Mouse (Mus musculus): ENCODE measurements around the gene Alg12. TPM values are rescaled to one million over a fixed set of nuclear protein-coding genes. Genes with fewer than 3 reads are reported as not detected.

Alg12 gene
- polyA plus RNA-seq, 1 experiment from 2014 or later = 8.3 TPM

GRCm38 (mm10) chr15:88861772-88862622 lies 42.9 kb upstream of the Alg12 start, which contains the start of gene Pim3:
Gene Pim3, plus strand, starts transcription at chr15:88862186.
- Histone ChIP-seq H3K27ac (peak within 1 kb of the TSS; percentile 98), H3K4me3 (replicated peaks) (peak within 1 kb of the TSS; percentile 88), H3K36me3 (replicated peaks) (peaks cover 28% of the 10 kb centered on the region), H3K9ac (peak within 1 kb of the TSS; percentile 91), H3K4me2 (peak within 1 kb of the TSS; percentile 97), H3K27me3 (peaks cover 7% of the 10 kb centered on the region; the same call in 1 of the 2 replicates), H3K4me1 (peaks cover 33% of the 10 kb centered on the region), H3K9me3 (no peaks in the 10 kb centered on the region)
- peak; percentile 89 for ATAC-seq (ENCODE audit: low FRiP score)
- under 1% methylated on average over 107 of the region's 107 CpGs for WGBS

- H3K9ac ChIP-seq = no peak overlapping the region
- no peak overlapping the region for H3K4me3 ChIP-seq (replicated peaks)
- H3K9me3 ChIP-seq = no peaks in the 10 kb centered on the region
- H3K4me1 ChIP-seq = peaks cover 33% of the 10 kb centered on the region
- H3K27ac ChIP-seq = no peak overlapping the region
- peaks cover 16% of the 10 kb centered on the region for H3K36me3 ChIP-seq (replicated peaks)
- no peak overlapping the region for H3K4me2 ChIP-seq
- ATAC-seq (ENCODE audit: low FRiP score) = no peak
- WGBS = 85% methylated on average over 3 of the region's 3 CpGs
- H3K27me3 ChIP-seq = peaks cover 7% of the 10 kb centered on the region; the same call in 1 of the 2 replicates
These were observed 41.7 kb upstream of the Alg12 start for GRCm38 (mm10) chr15:88860781-88861180.

DNA sequence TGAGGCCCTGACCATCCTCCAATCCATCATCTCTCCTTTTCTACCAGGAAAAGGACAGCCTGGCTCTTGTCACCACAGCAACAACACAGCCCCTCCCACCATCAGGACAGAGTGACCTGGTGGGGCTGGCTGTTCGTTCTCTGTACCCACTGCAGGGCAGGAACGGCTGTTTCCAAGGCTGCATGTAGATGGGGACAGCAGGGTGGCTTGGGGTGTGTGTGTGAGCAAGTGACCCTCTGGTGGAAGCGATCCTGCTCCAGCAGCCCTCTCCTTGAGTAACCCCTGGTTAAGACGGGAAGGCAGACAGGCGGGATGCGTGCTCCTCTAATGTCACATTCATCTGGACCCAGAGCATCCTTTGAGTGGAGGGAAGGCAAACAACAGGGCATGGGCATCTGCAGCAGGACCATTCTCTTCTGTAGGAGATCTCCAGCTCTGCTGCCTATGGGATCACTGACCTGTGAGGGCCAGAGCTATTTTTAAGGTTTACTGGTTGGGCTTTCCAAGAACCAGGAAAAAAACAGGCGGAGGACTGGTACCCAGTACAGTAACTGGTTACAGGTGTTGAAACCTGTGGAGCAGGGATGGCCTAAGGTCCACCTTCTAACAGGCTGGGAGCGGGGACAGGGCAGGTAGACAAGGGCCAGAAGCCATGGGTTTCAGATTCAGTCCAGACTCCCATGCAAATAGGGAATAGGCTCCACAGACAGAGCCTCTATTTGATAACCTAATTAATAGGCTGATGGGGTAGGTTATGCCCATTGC lies 40.3 kb upstream of the Alg12 start:
- no peak for ATAC-seq (ENCODE audit: low FRiP score)
- H3K4me1 ChIP-seq = peaks cover 30% of the 10 kb centered on the region

DNA sequence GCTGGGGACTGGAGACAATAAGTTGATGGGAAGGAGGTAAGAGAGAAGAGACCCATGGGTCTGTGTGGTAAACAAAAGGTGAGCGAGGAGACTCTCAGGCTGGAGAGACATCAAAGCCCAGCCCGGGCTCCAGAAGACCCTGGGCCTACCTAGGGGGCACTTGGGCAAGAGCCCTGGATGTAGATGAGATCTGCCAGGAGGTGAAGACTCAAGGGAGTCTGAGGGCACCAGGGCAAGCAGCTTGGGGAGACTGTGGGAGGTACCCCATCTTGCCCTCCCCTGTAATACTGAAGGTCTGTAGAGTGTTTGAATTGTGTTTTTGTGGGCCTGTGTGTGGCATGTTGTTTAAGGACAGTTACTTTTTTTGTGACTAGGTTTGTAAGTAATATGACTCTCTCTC lies 39.6 kb upstream of the Alg12 start:
- ATAC-seq (ENCODE audit: low FRiP score) = no peak
- peaks cover 29% of the 10 kb centered on the region for H3K4me1 ChIP-seq
- H3K4me2 ChIP-seq = no peak overlapping the region
- H3K36me3 ChIP-seq (replicated peaks) = no peaks in the 10 kb centered on the region
- no peaks in the 10 kb centered on the region for H3K9me3 ChIP-seq
- no peak overlapping the region for H3K9ac ChIP-seq
- no peak overlapping the region for H3K27ac ChIP-seq
- WGBS = 85% methylated on average over 2 of the region's 2 CpGs
- peaks cover 7% of the 10 kb centered on the region; the same call in 1 of the 2 replicates for H3K27me3 ChIP-seq
- H3K4me3 ChIP-seq (replicated peaks) = no peak overlapping the region

More for the DNA sequence above, 40.3 kb upstream of the Alg12 start:
- no peak overlapping the region for H3K9ac ChIP-seq
- no peak overlapping the region for H3K27ac ChIP-seq
- H3K27me3 ChIP-seq = peaks cover 7% of the 10 kb centered on the region; the same call in 1 of the 2 replicates
- H3K4me3 ChIP-seq (replicated peaks) = no peak overlapping the region
- no peak overlapping the region for H3K4me2 ChIP-seq
- no peaks in the 10 kb centered on the region for H3K9me3 ChIP-seq
- peaks cover 2% of the 10 kb centered on the region for H3K36me3 ChIP-seq (replicated peaks)
- 73% methylated on average over 8 of the region's 8 CpGs for WGBS

DNA sequence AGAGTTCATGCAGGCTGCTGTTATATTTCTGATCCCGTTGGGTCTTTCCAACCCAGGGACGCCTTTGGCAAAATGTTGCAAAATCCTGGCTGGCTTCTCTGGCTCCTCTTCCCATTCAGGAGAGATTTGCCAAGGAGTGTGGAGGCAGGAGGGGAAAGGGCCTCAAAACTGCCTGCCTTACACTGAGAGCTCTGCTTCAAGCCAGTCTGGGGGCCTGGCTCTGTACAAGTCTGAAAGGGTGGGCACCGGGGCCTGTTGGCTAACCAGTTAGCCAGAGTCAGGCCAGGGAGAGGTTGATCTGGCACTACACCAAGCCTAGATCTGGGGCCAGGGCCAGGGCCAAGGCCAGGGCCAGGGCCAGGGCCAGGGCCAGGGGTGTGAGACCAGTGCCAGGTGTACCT lies 39.0 kb upstream of the Alg12 start:
- Histone ChIP-seq H3K27ac (no peak overlapping the region), H3K27me3 (peaks cover 7% of the 10 kb centered on the region; the same call in 1 of the 2 replicates), H3K36me3 (replicated peaks) (no peaks in the 10 kb centered on the region), H3K9me3 (no peaks in the 10 kb centered on the region), H3K4me3 (replicated peaks) (no peak overlapping the region), H3K4me2 (no peak overlapping the region), H3K9ac (no peak overlapping the region), H3K4me1 (peaks cover 24% of the 10 kb centered on the region)
- 89% methylated on average over 3 of the region's 3 CpGs for WGBS
- no peak for ATAC-seq (ENCODE audit: low FRiP score)

DNA sequence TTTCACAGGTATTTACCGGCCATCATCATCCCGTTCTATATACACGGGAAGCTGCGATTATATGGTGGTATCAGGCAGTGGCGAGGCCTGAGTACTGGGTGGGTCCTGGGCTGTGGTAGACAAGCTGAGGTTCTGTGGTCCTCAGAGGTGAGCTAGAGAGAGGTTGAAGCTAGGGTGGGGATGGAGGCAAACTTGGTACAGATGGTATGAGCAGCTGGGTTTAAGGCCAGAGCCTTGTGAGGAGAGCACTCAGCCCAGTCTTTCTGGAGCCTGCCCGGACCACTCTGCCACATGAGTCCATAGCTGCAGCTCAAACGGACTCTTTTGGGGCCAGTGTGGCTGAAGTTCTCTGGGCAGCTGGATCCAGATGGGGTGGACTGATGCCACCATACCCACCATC lies 38.2 kb upstream of the Alg12 start:
- no peak for ATAC-seq (ENCODE audit: low FRiP score)
- Histone ChIP-seq H3K27me3 (peaks cover 7% of the 10 kb centered on the region; the same call in 1 of the 2 replicates), H3K36me3 (replicated peaks) (no peaks in the 10 kb centered on the region), H3K4me2 (no peak overlapping the region), H3K4me3 (replicated peaks) (no peak overlapping the region), H3K4me1 (peaks cover 19% of the 10 kb centered on the region), H3K9me3 (no peaks in the 10 kb centered on the region), H3K9ac (no peak overlapping the region), H3K27ac (no peak overlapping the region)
- WGBS = 90% methylated on average over 7 of the region's 7 CpGs

DNA sequence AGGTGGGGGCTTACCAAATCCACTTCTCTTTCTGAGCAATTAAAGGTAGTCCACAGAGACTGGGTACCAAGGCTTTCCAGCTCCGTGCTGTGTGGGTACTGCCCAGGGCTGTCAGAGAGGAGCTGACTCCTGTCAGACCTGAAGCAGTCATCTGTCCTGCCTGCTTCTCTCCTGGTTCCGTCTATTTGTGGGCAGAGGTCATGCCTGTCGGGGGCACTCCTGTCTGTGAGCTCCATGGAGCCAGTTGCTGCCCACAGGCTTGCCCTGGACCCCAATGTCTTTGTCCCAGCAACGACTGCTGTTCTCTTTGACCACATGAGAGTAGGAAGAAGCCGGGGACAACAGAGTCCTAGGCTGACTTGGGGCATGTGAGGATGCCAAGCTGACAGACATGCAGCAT lies 37.5 kb upstream of the Alg12 start:
- Histone ChIP-seq H3K27ac (no peak overlapping the region), H3K4me1 (peaks cover 18% of the 10 kb centered on the region), H3K9ac (no peak overlapping the region), H3K36me3 (replicated peaks) (no peaks in the 10 kb centered on the region), H3K27me3 (peaks cover 7% of the 10 kb centered on the region; the same call in 1 of the 2 replicates), H3K4me3 (replicated peaks) (no peak overlapping the region), H3K4me2 (no peak overlapping the region), H3K9me3 (no peaks in the 10 kb centered on the region)
- no peak for ATAC-seq (ENCODE audit: low FRiP score)
- WGBS = 85% methylated on average over 5 of the region's 5 CpGs

DNA sequence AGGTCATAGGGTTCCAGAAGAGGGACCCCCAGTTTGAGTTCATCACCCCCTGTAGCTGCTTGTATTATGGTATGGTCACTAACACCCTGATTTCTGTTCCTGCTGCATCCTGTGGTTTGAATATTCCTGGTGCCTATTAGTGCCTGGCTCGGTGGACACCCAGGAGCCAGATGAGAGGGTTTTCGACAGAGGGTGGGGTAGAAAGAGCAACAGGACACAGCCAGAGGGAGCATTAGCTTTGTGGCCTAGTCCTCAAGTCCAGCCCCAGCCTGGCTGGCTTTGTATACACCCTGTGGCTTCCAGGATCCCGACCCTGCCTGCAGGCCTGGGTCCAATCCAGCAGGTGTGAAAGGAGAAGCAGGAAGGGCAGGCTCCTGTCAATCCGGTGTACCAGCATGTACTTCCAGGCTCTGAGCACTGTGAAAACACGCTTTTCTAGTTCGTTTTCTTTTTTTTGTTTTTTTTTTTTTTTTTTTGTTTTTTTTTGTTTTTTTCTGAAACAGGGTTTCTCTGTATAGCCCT lies 36.8 kb upstream of the Alg12 start:
- no peaks in the 10 kb centered on the region for H3K9me3 ChIP-seq
- H3K27ac ChIP-seq = no peak overlapping the region
- H3K36me3 ChIP-seq (replicated peaks) = no peaks in the 10 kb centered on the region
- H3K4me3 ChIP-seq (replicated peaks) = no peak overlapping the region
- WGBS = 85% methylated on average over 6 of the region's 6 CpGs
- peaks cover 13% of the 10 kb centered on the region; the same call in 1 of the 2 replicates for H3K4me1 ChIP-seq
- peaks cover 4% of the 10 kb centered on the region; the same call in 1 of the 2 replicates for H3K27me3 ChIP-seq
- H3K4me2 ChIP-seq = no peak overlapping the region
- no peak for ATAC-seq (ENCODE audit: low FRiP score)
- H3K9ac ChIP-seq = no peak overlapping the region

DNA sequence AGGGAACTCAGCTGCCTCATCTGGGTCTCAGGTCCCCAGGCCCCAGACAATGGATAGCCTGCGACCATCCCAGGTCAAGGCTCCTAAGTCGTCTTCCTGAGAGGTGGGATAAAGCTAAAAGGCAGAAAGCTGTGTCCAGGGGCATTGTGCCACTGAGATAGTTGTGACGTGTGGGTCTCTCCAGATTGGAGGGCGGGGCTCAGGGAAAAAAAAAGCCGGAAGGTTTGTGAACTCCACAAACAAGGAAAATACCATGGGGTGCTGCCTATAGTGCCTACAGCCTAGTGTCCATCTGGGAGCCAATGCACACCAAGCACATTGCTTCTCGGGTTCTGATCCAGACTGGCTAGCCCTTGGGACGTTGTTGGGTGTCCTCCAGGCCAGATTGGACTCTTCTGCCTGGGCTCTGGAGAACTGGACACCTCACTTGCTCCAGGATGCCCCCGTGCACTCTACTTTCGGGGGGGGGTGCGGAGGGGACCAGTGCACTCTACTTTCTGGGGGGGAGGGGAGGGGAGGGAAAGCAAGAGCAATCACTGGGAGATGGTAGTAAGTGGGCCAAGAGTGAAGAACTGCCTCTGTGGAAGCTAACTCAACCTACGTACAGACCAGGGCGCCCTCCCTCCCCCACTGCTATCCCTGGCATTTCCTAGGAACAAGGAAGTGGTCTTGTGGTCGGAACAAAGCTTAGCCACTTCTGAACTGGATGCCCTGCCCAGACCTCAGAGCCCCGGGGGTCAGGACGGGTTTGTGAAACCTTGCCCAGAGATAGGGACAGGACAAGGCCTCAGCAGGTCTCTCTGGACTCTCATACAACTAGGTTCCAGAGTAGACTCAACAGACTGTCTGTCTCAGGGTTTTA lies 36.1 kb upstream of the Alg12 start:
- WGBS = 75% methylated on average over 15 of the region's 15 CpGs
- no peaks in the 10 kb centered on the region for H3K27me3 ChIP-seq
- H3K36me3 ChIP-seq (replicated peaks) = no peaks in the 10 kb centered on the region
- no peak overlapping the region for H3K9ac ChIP-seq
- H3K27ac ChIP-seq = peak overlapping the region; percentile 26; the same call in 1 of the 2 replicates
- no peak overlapping the region for H3K4me2 ChIP-seq
- H3K9me3 ChIP-seq = no peaks in the 10 kb centered on the region
- no peak for ATAC-seq (ENCODE audit: low FRiP score)
- peaks cover 19% of the 10 kb centered on the region; the same call in 1 of the 2 replicates for H3K4me1 ChIP-seq
- H3K4me3 ChIP-seq (replicated peaks) = no peak overlapping the region

DNA sequence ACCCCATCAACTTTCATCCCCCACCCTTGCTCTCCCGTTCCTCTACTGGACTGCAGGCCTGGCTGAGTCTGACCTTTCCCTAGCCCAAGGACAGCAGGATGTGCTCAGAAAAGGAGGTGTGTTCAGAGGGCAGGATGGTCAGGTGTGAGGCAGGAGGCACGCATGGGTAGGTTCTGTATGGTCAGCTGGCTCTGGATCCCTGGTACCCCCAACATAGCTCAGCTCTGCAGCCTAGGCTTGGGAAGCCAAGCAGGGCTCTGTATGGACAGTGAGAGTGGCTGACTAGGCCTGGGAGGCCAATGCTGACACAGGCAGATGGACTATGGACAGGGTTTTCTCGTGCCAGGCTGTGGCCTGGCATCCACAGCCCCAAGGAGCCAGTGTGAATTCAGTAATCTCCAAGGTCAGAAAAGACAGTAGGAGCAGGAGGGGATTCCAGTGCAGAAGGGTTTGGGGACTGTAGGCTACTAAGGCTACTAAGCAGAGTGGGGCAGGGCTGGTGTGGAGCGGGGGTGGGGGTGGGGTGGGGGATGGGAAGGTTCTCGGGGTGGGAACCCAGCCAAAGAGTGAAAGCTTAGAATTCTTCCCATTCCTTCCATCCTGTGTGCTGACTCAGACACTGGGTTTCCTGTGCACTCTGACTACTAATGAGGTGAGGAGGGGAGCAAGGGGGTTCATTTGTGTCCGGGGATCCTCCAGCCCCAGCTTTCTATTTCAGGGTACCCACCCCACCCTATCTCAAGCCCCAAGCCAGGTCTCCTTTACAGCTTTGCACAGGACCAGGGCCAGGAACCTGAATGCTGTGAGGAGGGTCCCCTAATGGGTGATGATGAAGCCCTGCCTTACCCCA lies 35.2 kb upstream of the Alg12 start:
- H3K9me3 ChIP-seq = no peaks in the 10 kb centered on the region
- H3K4me1 ChIP-seq = peaks cover 19% of the 10 kb centered on the region; the same call in 1 of the 2 replicates
- H3K27ac ChIP-seq = peak overlapping the region; percentile 26; the same call in 1 of the 2 replicates

GRCm38 (mm10) chr15:88853106-88853505 lies 34.0 kb upstream of the Alg12 start:
- Histone ChIP-seq H3K4me1 (peaks cover 19% of the 10 kb centered on the region; the same call in 1 of the 2 replicates), H3K36me3 (replicated peaks) (no peaks in the 10 kb centered on the region), H3K4me3 (replicated peaks) (no peak overlapping the region), H3K9me3 (no peaks in the 10 kb centered on the region), H3K9ac (no peak overlapping the region), H3K27ac (no peak overlapping the region), H3K4me2 (no peak overlapping the region), H3K27me3 (no peaks in the 10 kb centered on the region)
- WGBS = 91% methylated on average over 9 of the region's 9 CpGs
- ATAC-seq (ENCODE audit: low FRiP score) = no peak

More for the DNA sequence above, 35.2 kb upstream of the Alg12 start:
- Histone ChIP-seq H3K4me3 (replicated peaks) (no peak overlapping the region), H3K27me3 (no peaks in the 10 kb centered on the region), H3K4me2 (no peak overlapping the region), H3K36me3 (replicated peaks) (no peaks in the 10 kb centered on the region), H3K9ac (no peak overlapping the region)
- ATAC-seq (ENCODE audit: low FRiP score) = no peak
- 58% methylated on average over 6 of the region's 6 CpGs for whole genome bisulfite sequencing

Measured in forebrain, embryonic 12.5 days (tissue).